Mouse (Mus musculus) thymus, postnatal 25 days (tissue): ENCODE data around the gene Tbccd1.
"Not testable (repeated sequence)": the region's sequence is repeated elsewhere in the genome, so short reads cannot be mapped to it uniquely, and the experiment has no call there.

Experiments
- DNase-seq: peaks from one replicate; pipeline ENCODE4 v3.0.0; 2022

Tbccd1 gene

GRCm38 (mm10) chr16:22779228-22779835 lies 78.1 kb downstream of the Tbccd1 start:
- no peak for DNase-seq

GRCm38 (mm10) chr16:22778296-22778695 lies 79.2 kb downstream of the Tbccd1 start:
- not testable (repeated sequence) for DNase-seq

GRCm38 (mm10) chr16:22775471-22775985 lies 81.9 kb downstream of the Tbccd1 start:
- DNase-seq, result no peak

GRCm38 (mm10) chr16:22768661-22769060 lies 88.8 kb downstream of the Tbccd1 start:
- DNase-seq, result no peak

GRCm38 (mm10) chr16:22767405-22767804 lies 90.1 kb downstream of the Tbccd1 start:
- no peak for DNase-seq

- DNase-seq, result no peak
Observed at GRCm38 (mm10) chr16:22766738-22767211, 90.7 kb downstream of the Tbccd1 start.

- DNase-seq, result no peak
Observed at GRCm38 (mm10) chr16:22765531-22765930, 91.9 kb downstream of the Tbccd1 start.
